In genomic region chr4:91091910-91092309, GRCm38 (mm10) we compare ENCODE assay signal across 18 mouse cellular contexts.
A peak's percentile ranks its signal among the peaks of the same experiment; 100 is the strongest.
DNase-seq lines count a peak whose midpoint lies in the region; ATAC-seq lines count a peak whose summit lies in the region.
"Had no signal": no experiment of that assay in that cellular context is flagged by ENCODE, and none has a peak within 500 bp of the region (broad histone marks: within the 10 kb centered on the region; RNA-seq: fewer than 3 reads in every experiment).

No protein-coding gene starts in this region.

- H3K4me2 ChIP-seq in midbrain, embryonic 12.5 days (replicated peaks): no peak overlapping the region
- no peak overlapping the region for H3K4me2 ChIP-seq in midbrain, embryonic 15.5 days
- 0 out of 2 replicates have a peak overlapping the region, but pooled peaks have one; percentile 13 for H3K4me2 ChIP-seq in hindbrain, embryonic 13.5 days
- H3K4me2 ChIP-seq: embryonic facial prominence, embryonic 13.5 days; heart, embryonic 12.5 days; limb, embryonic 15.5 days; liver, embryonic 15.5 days had no signal

- H3K36me3 ChIP-seq in midbrain, embryonic 12.5 days: no peaks in the 10 kb centered on the region
- no peaks in the 10 kb centered on the region for H3K36me3 ChIP-seq in midbrain, embryonic 15.5 days (replicated peaks)
- H3K36me3 ChIP-seq in hindbrain, embryonic 13.5 days: no peaks in the 10 kb centered on the region
- H3K36me3 ChIP-seq: embryonic facial prominence, embryonic 13.5 days; heart, embryonic 12.5 days; limb, embryonic 15.5 days; liver, embryonic 15.5 days had no signal

- H3K27ac ChIP-seq in midbrain, embryonic 12.5 days (replicated peaks): peak overlapping the region; percentile 22; the same call in 1 of the 2 replicates
- H3K27ac ChIP-seq in midbrain, embryonic 15.5 days: no peak overlapping the region
- peak overlapping the region; percentile 58 for H3K27ac ChIP-seq in hindbrain, embryonic 13.5 days
- H3K27ac ChIP-seq: embryonic facial prominence, embryonic 13.5 days; limb, embryonic 15.5 days; liver, embryonic 15.5 days had no signal

- H3K9me3 ChIP-seq in midbrain, embryonic 12.5 days: no peaks in the 10 kb centered on the region
- H3K9me3 ChIP-seq in midbrain, embryonic 15.5 days: no peaks in the 10 kb centered on the region
- no peaks in the 10 kb centered on the region for H3K9me3 ChIP-seq in hindbrain, embryonic 13.5 days
- H3K9me3 ChIP-seq: embryonic facial prominence, embryonic 13.5 days; heart, embryonic 12.5 days; limb, embryonic 15.5 days; liver, embryonic 15.5 days had no signal

- no peak overlapping the region for H3K9ac ChIP-seq in midbrain, embryonic 12.5 days (replicated peaks)
- H3K9ac ChIP-seq in midbrain, embryonic 15.5 days: no peak overlapping the region
- H3K9ac ChIP-seq in hindbrain, embryonic 13.5 days: no peak overlapping the region
- H3K9ac ChIP-seq: embryonic facial prominence, embryonic 13.5 days; heart, embryonic 12.5 days; limb, embryonic 15.5 days; liver, embryonic 15.5 days had no signal

- 91% methylated on average over 3 of the region's 3 CpGs for WGBS in midbrain, embryonic 12.5 days
- 74% methylated on average over 3 of the region's 3 CpGs for WGBS in midbrain, embryonic 15.5 days
- 89% methylated on average over 3 of the region's 3 CpGs for WGBS in hindbrain, embryonic 13.5 days

- no peak for ATAC-seq in midbrain, embryonic 12.5 days (ENCODE audit: low FRiP score, low read depth)
- no peak for ATAC-seq in midbrain, embryonic 15.5 days (replicated peaks)
- no peak for ATAC-seq in hindbrain, embryonic 13.5 days (ENCODE audit: low FRiP score)

- H3K4me3 ChIP-seq in midbrain, embryonic 12.5 days: no peak overlapping the region
- no peak overlapping the region for H3K4me3 ChIP-seq in midbrain, embryonic 15.5 days
- no peak overlapping the region for H3K4me3 ChIP-seq in hindbrain, embryonic 13.5 days
- H3K4me3 ChIP-seq: embryonic facial prominence, embryonic 13.5 days; heart, embryonic 12.5 days; limb, embryonic 15.5 days; liver, embryonic 15.5 days had no signal

- H3K4me1 ChIP-seq in midbrain, embryonic 12.5 days: peaks cover 5% of the 10 kb centered on the region; the same call in 1 of the 2 replicates
- H3K4me1 ChIP-seq in midbrain, embryonic 15.5 days: 0 out of 2 replicates have a peak, but pooled peaks cover 6% of the 10 kb centered on the region
- peaks cover 7% of the 10 kb centered on the region; the same call in 1 of the 2 replicates for H3K4me1 ChIP-seq in hindbrain, embryonic 13.5 days (replicated peaks)
- H3K4me1 ChIP-seq: embryonic facial prominence, embryonic 13.5 days; heart, embryonic 12.5 days; limb, embryonic 15.5 days; liver, embryonic 15.5 days had no signal

- peak; percentile 1 for DNase-seq in heart, adult 8-10 months (ENCODE audit: low spot score)
- DNase-seq in heart, adult 11 months: no peak
- no peak for DNase-seq in thymus, postnatal 14 days
- DNase-seq in adrenal gland, postnatal 25 days: no peak
- DNase-seq: adrenal gland, postnatal 14 days; cerebellum, adult 11-12 months; gastrocnemius, postnatal 14 days; kidney, adult 8-10 months; kidney, postnatal 36 days; right cerebral cortex, adult 18-20 months had no signal

- H3K27me3 ChIP-seq in midbrain, embryonic 12.5 days: no peaks in the 10 kb centered on the region
- no peaks in the 10 kb centered on the region for H3K27me3 ChIP-seq in midbrain, embryonic 15.5 days (replicated peaks)
- no peaks in the 10 kb centered on the region for H3K27me3 ChIP-seq in hindbrain, embryonic 13.5 days
- H3K27me3 ChIP-seq: CH12.LX; embryonic facial prominence, embryonic 13.5 days; heart, embryonic 12.5 days; limb, embryonic 15.5 days; liver, embryonic 15.5 days had no signal
